Mouse (Mus musculus): ENCODE results near the gene Thsd4.
"Not testable (repeated sequence)": the region's sequence is repeated elsewhere in the genome, so short reads cannot be mapped to it uniquely, and the experiment has no call there.

Gene Thsd4

GRCm38 (mm10) chr9:59948691-59949250, 573.1 kb downstream of the Thsd4 start:
- no peak for DNase-seq (ENCODE audit: low spot score in 2 of 2)

GRCm38 (mm10) chr9:59948226-59948625, 573.6 kb downstream of the Thsd4 start:
- DNase-seq (ENCODE audit: low spot score in 2 of 2) = no peak

- DNase-seq (ENCODE audit: low spot score in 2 of 2) = no peak
Observed at GRCm38 (mm10) chr9:59947271-59947670, 574.6 kb downstream of the Thsd4 start.

- DNase-seq (ENCODE audit: low spot score in 2 of 2) = no peak
Observed at GRCm38 (mm10) chr9:59945241-59945640, 576.6 kb downstream of the Thsd4 start.

GRCm38 (mm10) chr9:59943826-59944225, 578.0 kb downstream of the Thsd4 start:
- no peak for DNase-seq (ENCODE audit: low spot score in 2 of 2)

GRCm38 (mm10) chr9:59942501-59943085, 579.3 kb downstream of the Thsd4 start:
- DNase-seq (ENCODE audit: low spot score in 2 of 2) = no peak

- DNase-seq (ENCODE audit: low spot score in 2 of 2) = peak; percentile 74 to 78
Observed at GRCm38 (mm10) chr9:59941885-59942350, 579.9 kb downstream of the Thsd4 start.

GRCm38 (mm10) chr9:59940913-59941884, 580.6 kb downstream of the Thsd4 start:
- DNase-seq (ENCODE audit: low spot score in 2 of 2) = peak; percentile 32 to 34

GRCm38 (mm10) chr9:59939691-59940090, 582.2 kb downstream of the Thsd4 start:
- DNase-seq (ENCODE audit: low spot score in 2 of 2) = no peak

- no peak for DNase-seq (ENCODE audit: low spot score in 2 of 2)
Observed at GRCm38 (mm10) chr9:59938529-59938928, 583.3 kb downstream of the Thsd4 start.

- DNase-seq (ENCODE audit: low spot score in 2 of 2) = not testable (repeated sequence)
Observed at GRCm38 (mm10) chr9:59935866-59936265, 586.0 kb downstream of the Thsd4 start.

GRCm38 (mm10) chr9:59930248-59930647, 591.6 kb downstream of the Thsd4 start:
- DNase-seq (ENCODE audit: low spot score in 2 of 2) = no peak

All from natural killer cell, adult 2 months (primary cell).